Mouse (Mus musculus): ENCODE measurements at regions not wholly inside any gene's neighbourhood (a gene's known extent, or its start where the extent isn't known, plus 50 kb on each side); places are given as distances from the start of the nearest gene placed in this dataset.

DNA sequence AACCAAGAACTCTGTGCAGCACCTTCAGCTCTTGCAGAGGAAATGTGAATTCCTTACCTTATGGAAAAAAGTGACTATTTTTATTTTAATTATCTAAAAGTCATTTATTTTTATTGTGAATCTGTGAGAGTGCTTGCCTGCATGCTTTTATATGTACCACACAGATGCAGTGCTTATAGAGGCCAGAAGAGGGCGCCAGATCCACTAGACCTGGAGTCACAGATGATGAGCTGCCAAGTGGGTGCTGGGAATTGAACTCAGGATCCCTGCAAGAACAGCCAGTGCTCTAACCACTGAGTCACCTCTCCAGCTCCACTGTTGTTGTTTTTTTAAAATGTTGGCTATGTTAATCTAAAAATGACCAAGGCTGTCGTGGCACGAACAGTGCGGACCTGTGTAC is 153.7 kb upstream of the Zfp64 start:
- H3K9ac ChIP-seq (ENCODE audit: control insufficient read depth, low read depth, low read length, poor library complexity, severe bottlenecking): no peak overlapping the region
- H3K27me3 ChIP-seq (ENCODE audit: control insufficient read depth in 1 of 2, insufficient read depth in 2 of 2, low read length in 2 of 2): no peaks in the 10 kb centered on the region
- H3K79me2 ChIP-seq (ENCODE audit: control insufficient read depth, insufficient read depth, low read length, poor library complexity): no peaks in the 10 kb centered on the region
- DNase-seq (ENCODE audit: low read depth, low spot score): peak; percentile 6
- no peak overlapping the region for H3K4me3 ChIP-seq (ENCODE audit: control insufficient read depth in 1 of 2, insufficient read depth in 1 of 2, low read depth in 2 of 2, low read length in 2 of 2)
- H3K9me3 ChIP-seq (replicated peaks; ENCODE audit: insufficient read depth, low read length): no peaks in the 10 kb centered on the region
- H3K27ac ChIP-seq (ENCODE audit: control insufficient read depth, low read depth, low read length): no peak overlapping the region
- H3K36me3 ChIP-seq (ENCODE audit: control insufficient read depth in 1 of 2, insufficient read depth in 2 of 2, low read length in 2 of 2): no peaks in the 10 kb centered on the region
- no peak for TF ChIP-seq TCF12 (IDR thresholded peaks at IDR 0.05; ENCODE audit: low read depth, low read length)
- peak in 2 of 3 experiments; percentile 6 to 16; a peak in 3 of 6 replicates for TF ChIP-seq CTCF (IDR thresholded peaks at IDR 0.05 in 2 of 3, conservative IDR thresholded peaks at IDR 0.05 in 1 of 3; ENCODE audit: control insufficient read depth in 1 of 3, insufficient read depth in 1 of 3, low read depth in 2 of 3, low read length in 3 of 3, poor library complexity in 1 of 3, severe bottlenecking in 1 of 3)
- no peak for TF ChIP-seq GABPA (IDR thresholded peaks at IDR 0.05; ENCODE audit: low read depth, low read length)
- TF ChIP-seq POLR2AphosphoS5 (IDR thresholded peaks at IDR 0.05; ENCODE audit: borderline replicate concordance, low read depth, low read length): no peak
- no peak for TF ChIP-seq USF2 (IDR thresholded peaks at IDR 0.05; ENCODE audit: borderline replicate concordance in 1 of 2, insufficient read depth in 1 of 2, low read depth in 1 of 2, low read length in 2 of 2)
- H3K4me1 ChIP-seq (ENCODE audit: control insufficient read depth in 1 of 2, insufficient read depth in 2 of 2, low read length in 2 of 2): no peaks in the 10 kb centered on the region

DNA sequence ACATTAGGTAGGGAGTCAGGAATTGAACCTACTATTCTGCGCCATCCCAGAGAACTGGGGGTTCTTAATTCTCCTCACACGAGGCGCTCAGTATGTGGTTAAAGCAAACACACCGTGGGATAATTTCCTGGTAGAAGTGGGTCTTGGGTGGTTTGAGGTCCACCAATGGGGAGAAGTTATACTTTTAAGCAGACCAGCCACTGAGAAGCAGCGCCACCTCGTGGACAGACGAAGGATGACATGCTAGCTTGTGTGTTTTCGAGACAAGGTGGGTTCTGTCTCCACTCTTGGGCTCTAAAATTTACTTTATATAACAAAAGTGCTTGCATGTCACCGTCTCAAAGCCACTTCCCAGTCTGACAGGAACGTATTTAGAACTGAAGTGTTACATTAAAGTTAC is 152.7 kb upstream of the Zfp64 start:
- Histone ChIP-seq H3K27me3 (ENCODE audit: control insufficient read depth in 1 of 2, insufficient read depth in 2 of 2, low read length in 2 of 2) (no peaks in the 10 kb centered on the region), H3K79me2 (ENCODE audit: control insufficient read depth, insufficient read depth, low read length, poor library complexity) (no peaks in the 10 kb centered on the region), H3K27ac (ENCODE audit: control insufficient read depth, low read depth, low read length) (no peak overlapping the region), H3K4me3 (ENCODE audit: control insufficient read depth in 1 of 2, insufficient read depth in 1 of 2, low read depth in 2 of 2, low read length in 2 of 2) (no peak overlapping the region), H3K9ac (ENCODE audit: control insufficient read depth, low read depth, low read length, poor library complexity, severe bottlenecking) (no peak overlapping the region), H3K36me3 (ENCODE audit: control insufficient read depth in 1 of 2, insufficient read depth in 2 of 2, low read length in 2 of 2) (no peaks in the 10 kb centered on the region), H3K9me3 (replicated peaks; ENCODE audit: insufficient read depth, low read length) (no peaks in the 10 kb centered on the region), H3K4me1 (ENCODE audit: control insufficient read depth in 1 of 2, insufficient read depth in 2 of 2, low read length in 2 of 2) (no peaks in the 10 kb centered on the region)
- TF ChIP-seq CTCF (IDR thresholded peaks at IDR 0.05 in 2 of 3, conservative IDR thresholded peaks at IDR 0.05 in 1 of 3; ENCODE audit: control insufficient read depth in 1 of 3, insufficient read depth in 1 of 3, low read depth in 2 of 3, low read length in 3 of 3, poor library complexity in 1 of 3, severe bottlenecking in 1 of 3) (peak in 2 of 3 experiments; percentile 33 to 35; a peak in 4 of 6 replicates), ELF1 (IDR thresholded peaks at IDR 0.05; ENCODE audit: low read depth, low read length) (no peak)
- DNase-seq (ENCODE audit: low read depth, low spot score): no peak

DNA sequence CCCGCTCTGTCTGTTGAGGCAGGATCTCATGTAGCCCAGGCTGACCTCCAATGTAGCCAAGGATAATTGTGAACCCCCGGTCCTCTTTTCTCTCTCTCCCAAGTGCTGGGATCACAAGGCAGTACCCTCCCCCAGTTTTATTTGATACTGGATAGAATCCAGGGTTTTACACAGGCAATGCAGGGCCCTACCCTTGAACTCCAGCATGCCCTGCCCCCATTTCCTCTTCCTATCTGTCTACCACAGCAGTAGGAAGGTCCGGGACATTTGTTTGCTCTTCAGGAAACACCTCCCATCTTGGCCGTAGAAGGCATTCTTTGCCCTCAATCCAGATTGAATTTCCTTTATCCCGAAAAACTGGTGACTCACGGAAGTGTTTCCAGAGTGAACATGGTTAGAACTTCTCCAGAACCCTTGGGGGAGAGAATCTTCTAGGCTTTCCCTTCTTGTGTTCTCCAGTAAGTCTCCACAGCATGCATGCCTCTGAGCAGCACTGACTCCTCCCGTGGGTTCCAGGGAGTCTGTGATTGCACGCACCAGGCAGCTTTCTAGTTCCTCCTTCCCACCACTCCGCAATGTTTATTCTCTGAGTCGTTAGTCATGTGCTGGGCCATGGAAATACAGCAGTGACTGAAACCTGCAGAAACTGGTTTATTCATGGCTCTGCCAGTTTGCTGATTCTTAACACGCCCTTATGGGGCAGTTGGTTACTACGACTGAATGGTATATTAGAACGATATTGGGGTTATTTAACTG is 146.3 kb upstream of the Zfp64 start:
- Histone ChIP-seq H3K4me1 (ENCODE audit: control insufficient read depth in 1 of 2, insufficient read depth in 2 of 2, low read length in 2 of 2) (no peaks in the 10 kb centered on the region), H3K27me3 (ENCODE audit: control insufficient read depth in 1 of 2, insufficient read depth in 2 of 2, low read length in 2 of 2) (no peaks in the 10 kb centered on the region), H3K9me3 (replicated peaks; ENCODE audit: insufficient read depth, low read length) (no peaks in the 10 kb centered on the region), H3K36me3 (ENCODE audit: control insufficient read depth in 1 of 2, insufficient read depth in 2 of 2, low read length in 2 of 2) (no peaks in the 10 kb centered on the region), H3K79me2 (ENCODE audit: control insufficient read depth, insufficient read depth, low read length, poor library complexity) (no peaks in the 10 kb centered on the region), H3K9ac (ENCODE audit: control insufficient read depth, low read depth, low read length, poor library complexity, severe bottlenecking) (no peak overlapping the region), H3K27ac (ENCODE audit: control insufficient read depth, low read depth, low read length) (no peak overlapping the region), H3K4me3 (ENCODE audit: control insufficient read depth in 1 of 2, insufficient read depth in 1 of 2, low read depth in 2 of 2, low read length in 2 of 2) (no peak overlapping the region)
- no peak for DNase-seq (ENCODE audit: low read depth, low spot score)
- TF ChIP-seq CHD1 (IDR thresholded peaks at IDR 0.05; ENCODE audit: low read depth, low read length): no peak
- no peak for TF ChIP-seq JUND (IDR thresholded peaks at IDR 0.05; ENCODE audit: low read depth, low read length)
- no peak for TF ChIP-seq ZNF384 (IDR thresholded peaks at IDR 0.05; ENCODE audit: low read depth, low read length)
- no peak for TF ChIP-seq RAD21 (IDR thresholded peaks at IDR 0.05; ENCODE audit: low read depth, low read length)
- TF ChIP-seq MAX (IDR thresholded peaks at IDR 0.05; ENCODE audit: low read length): no peak
- TF ChIP-seq USF1 (IDR thresholded peaks at IDR 0.05; ENCODE audit: low read depth, low read length): no peak

Measured in MEL (cell line).